Mouse (Mus musculus) intestine, postnatal 0 days (tissue): Measurements from ENCODE around the gene Susd1. TPM values are rescaled to one million over a fixed set of nuclear protein-coding genes. Genes with fewer than 3 reads are reported as not detected.
A peak's percentile ranks its signal among the peaks of the same experiment; 100 is the strongest.

Source experiments
- ATAC-seq: fragments of 200-750 bp; cut with Nextera tagmentation; 2 replicates; pipeline ENCODE4 v1.8.0; 2017; ENCODE audit warnings: mild to moderate bottlenecking, moderate TSS enrichment, moderate library complexity
- H3K27ac ChIP-seq: fragments of 300-500 bp; sonication (generic); 2 replicates; pipeline ENCODE4 v1.5.1; 2014; ENCODE audit warnings: mild to moderate bottlenecking, low read depth, low read length, moderate library complexity
- H3K27me3 ChIP-seq: fragments of 300-500 bp; sonication (generic); replicated peaks from 2 replicates; pipeline ENCODE4 v1.6.1; 2014; ENCODE audit warnings: low read length, mixed read lengths; ENCODE audit not compliant: control insufficient read depth, insufficient read depth
- H3K36me3 ChIP-seq: fragments of 300-500 bp; sonication (generic); 2 replicates; pipeline ENCODE4 v1.6.1; 2014; ENCODE audit warnings: mild to moderate bottlenecking, moderate library complexity; ENCODE audit not compliant: control insufficient read depth, insufficient read depth
- H3K4me1 ChIP-seq: fragments of 300-500 bp; sonication (generic); replicated peaks from 2 replicates; pipeline ENCODE4 v1.6.1; 2014; ENCODE audit warnings: antibody characterized with exemption, low read length, mixed read lengths; ENCODE audit not compliant: control insufficient read depth, insufficient read depth
- H3K4me2 ChIP-seq: fragments of 300-500 bp; sonication (generic); replicated peaks from 2 replicates; pipeline ENCODE4 v1.6.1; 2014; ENCODE audit warnings: low read depth, mild to moderate bottlenecking, moderate library complexity
- H3K4me3 ChIP-seq: fragments of 300-500 bp; sonication (generic); 2 replicates; pipeline ENCODE4 v1.5.1; 2014; ENCODE audit warnings: low read depth, low read length
- H3K9ac ChIP-seq: fragments of 300-500 bp; sonication (generic); 2 replicates; pipeline ENCODE4 v1.6.1; 2014; ENCODE audit warnings: mild to moderate bottlenecking, low read depth, low read length
- H3K9me3 ChIP-seq: fragments of 300-500 bp; sonication (generic); 2 replicates; pipeline ENCODE4 v1.6.1; 2016; ENCODE audit warnings: mixed run types; ENCODE audit not compliant: control insufficient read depth
- CTCF ChIP-seq: sonication (generic); IDR thresholded peaks from 2 replicates; pipeline ENCODE4 v1.5.1; 2016; ENCODE audit warnings: low read depth, mild to moderate bottlenecking, control low read depth, antibody characterized with exemption, moderate library complexity
- WGBS: fragments of 180-500 bp; shearing (Covaris S2); extraction: QIAGEN DNeasy Blood & Tissue Kit; methylation state at CpG from one replicate; pipeline ENCODE4 v1.1.7; 2014; 5-methylcytosine and 5-hydroxymethylcytosine counted together
- polyA plus RNA-seq: library from polyadenylated mRNA; unstranded; fragments of >200 nt; fragmentation: Nextera tagmentation; extraction: Ambion mirVana; gene quantifications from 2 replicates; pipeline ENCODE4 v1.2.1, GENCODE M21; 2015

Gene Susd1
- polyA plus RNA-seq, 1 experiment from 2014 or later, result 5.0 TPM

DNA sequence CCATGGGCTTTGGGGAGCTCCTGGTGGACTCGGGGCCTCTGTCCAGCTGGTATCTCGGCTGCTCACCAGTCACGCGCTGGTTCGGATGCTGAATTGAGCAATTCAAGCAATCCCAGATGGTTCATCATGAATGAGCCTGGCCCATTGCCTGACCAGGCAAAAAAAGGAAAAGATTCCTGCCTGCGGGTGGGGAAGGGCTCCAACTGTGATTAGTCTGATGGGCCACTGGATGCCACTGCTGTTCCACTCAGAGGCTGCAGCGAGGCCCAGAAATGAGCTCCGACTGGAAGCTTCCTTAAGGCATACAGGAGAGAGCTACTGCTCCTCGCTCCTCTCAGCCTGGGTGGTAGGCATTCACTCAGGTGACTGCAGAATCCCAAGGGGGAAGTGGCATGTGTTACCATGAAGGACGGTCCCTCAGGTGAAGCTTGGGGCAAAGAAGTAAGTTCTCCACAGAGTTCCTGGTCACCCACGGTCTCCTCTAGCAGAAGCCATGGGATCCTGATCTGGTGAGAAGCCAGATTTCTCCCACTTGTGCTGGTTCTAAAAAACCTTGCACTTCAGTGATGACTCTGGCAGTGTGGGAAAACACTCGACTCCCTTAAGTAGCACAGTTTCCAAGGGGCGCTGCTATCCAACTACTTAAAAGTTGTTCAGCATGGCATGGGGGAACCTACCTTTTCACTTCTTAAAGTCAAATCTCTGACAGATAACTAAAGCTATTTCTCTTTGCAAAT lies 57.3 kb downstream of the Susd1 start:
- TF ChIP-seq CTCF, result peak; percentile 89
- no peak overlapping the region for H3K27ac ChIP-seq
- no peaks in the 10 kb centered on the region for H3K4me1 ChIP-seq
- H3K4me3 ChIP-seq, result no peak overlapping the region
- H3K9ac ChIP-seq, result no peak overlapping the region
- no peaks in the 10 kb centered on the region for H3K27me3 ChIP-seq
- H3K36me3 ChIP-seq, result no peaks in the 10 kb centered on the region
- ATAC-seq, result peak; percentile 31; the same call in 1 of the 2 replicates
- H3K4me2 ChIP-seq, result no peak overlapping the region
- H3K9me3 ChIP-seq, result no peaks in the 10 kb centered on the region
- whole genome bisulfite sequencing, result 75% methylated on average over 13 of the region's 13 CpGs

DNA sequence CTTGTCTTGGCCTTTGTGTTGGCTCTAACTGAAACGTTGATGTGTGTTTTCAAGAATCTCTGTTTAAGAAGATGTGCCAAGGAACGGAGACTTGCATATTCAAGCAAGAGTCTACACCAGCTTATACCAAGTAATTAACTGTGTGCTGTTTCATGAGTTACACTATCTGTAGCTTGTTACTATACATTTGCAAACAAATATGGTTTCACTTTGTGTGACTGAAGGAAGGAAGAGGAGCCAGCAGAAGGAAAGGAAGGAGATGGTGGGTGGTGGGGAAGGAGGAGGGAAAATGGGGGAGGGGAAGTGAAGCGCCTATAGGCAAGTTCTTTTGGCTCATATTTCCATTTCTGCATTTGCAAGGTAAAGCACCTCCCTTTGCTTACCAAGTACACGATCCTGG lies 58.0 kb downstream of the Susd1 start:
- 82% methylated on average over 4 of the region's 4 CpGs for WGBS
- H3K27me3 ChIP-seq, result no peaks in the 10 kb centered on the region
- no peak for TF ChIP-seq CTCF
- H3K4me2 ChIP-seq, result no peak overlapping the region
- H3K4me1 ChIP-seq, result no peaks in the 10 kb centered on the region
- H3K36me3 ChIP-seq, result no peaks in the 10 kb centered on the region
- H3K27ac ChIP-seq, result no peak overlapping the region
- no peak overlapping the region for H3K4me3 ChIP-seq
- ATAC-seq, result no peak
- H3K9me3 ChIP-seq, result no peaks in the 10 kb centered on the region
- H3K9ac ChIP-seq, result no peak overlapping the region

GRCm38 (mm10) chr4:59379876-59380275 lies 58.6 kb downstream of the Susd1 start:
- no peak overlapping the region for H3K4me2 ChIP-seq
- H3K27ac ChIP-seq, result no peak overlapping the region
- 70% methylated on average over 5 of the region's 5 CpGs for WGBS
- H3K36me3 ChIP-seq, result no peaks in the 10 kb centered on the region
- TF ChIP-seq CTCF, result no peak
- H3K9me3 ChIP-seq, result no peaks in the 10 kb centered on the region
- H3K4me1 ChIP-seq, result no peaks in the 10 kb centered on the region
- H3K9ac ChIP-seq, result no peak overlapping the region
- H3K27me3 ChIP-seq, result no peaks in the 10 kb centered on the region
- no peak overlapping the region for H3K4me3 ChIP-seq
- ATAC-seq, result no peak

DNA sequence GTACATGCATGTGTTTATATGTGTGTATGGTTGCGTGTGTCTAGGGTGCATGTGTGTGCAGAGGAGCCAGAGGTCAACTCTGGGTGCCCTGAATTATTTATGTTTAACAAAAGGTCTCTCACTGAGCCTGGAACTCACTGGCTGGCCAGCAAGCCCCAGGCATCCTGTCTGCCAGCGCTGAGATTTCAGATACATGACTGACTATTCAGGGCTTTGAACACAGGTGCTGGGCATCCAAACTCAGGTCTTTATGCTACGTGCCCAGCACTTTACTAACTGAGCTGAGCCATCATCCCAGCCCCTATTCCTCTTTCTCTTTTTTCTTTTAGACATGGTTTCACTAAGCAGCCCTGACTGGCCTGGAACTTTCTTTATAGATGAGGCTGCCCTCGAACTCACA lies 59.8 kb downstream of the Susd1 start:
- ATAC-seq, result no peak
- H3K9me3 ChIP-seq, result no peaks in the 10 kb centered on the region
- no peak overlapping the region for H3K9ac ChIP-seq
- H3K4me3 ChIP-seq, result no peak overlapping the region
- 90% methylated on average over 4 of the region's 4 CpGs for WGBS
- TF ChIP-seq CTCF, result no peak
- H3K4me2 ChIP-seq, result no peak overlapping the region
- H3K27ac ChIP-seq, result no peak overlapping the region
- H3K36me3 ChIP-seq, result no peaks in the 10 kb centered on the region
- no peaks in the 10 kb centered on the region for H3K27me3 ChIP-seq
- H3K4me1 ChIP-seq, result no peaks in the 10 kb centered on the region

DNA sequence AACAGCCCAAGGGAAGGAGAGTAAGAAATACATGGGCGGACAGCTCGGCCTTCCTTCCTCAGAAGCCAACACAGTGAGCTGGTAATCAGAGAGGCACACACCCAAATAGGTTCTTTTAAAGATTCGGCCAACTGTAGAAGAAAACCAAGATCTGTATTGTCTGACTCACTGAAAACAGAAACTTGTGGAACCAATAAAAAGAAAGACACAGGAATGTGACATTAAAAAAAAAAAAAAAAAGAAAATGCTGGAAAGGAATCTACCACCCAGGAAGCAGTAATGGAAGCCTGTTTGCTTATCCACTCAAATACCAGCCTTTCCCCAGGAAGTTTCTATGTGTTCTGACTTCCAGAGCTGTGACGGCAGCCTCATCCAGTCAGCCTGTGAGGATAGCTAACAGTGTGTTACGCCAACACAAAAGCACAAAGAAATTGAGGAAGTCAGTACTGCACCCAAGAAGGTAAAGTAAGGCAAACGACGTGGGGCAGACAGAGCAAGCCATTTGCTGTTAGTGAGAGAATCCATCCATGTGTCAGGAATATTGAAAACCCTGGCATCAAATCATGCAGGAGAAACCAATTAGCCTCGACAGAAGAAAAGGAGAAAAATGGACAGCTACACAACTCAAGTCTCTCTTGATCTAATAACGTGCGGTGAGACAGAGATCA lies 64.0 kb downstream of the Susd1 start:
- Histone ChIP-seq H3K36me3 (no peaks in the 10 kb centered on the region), H3K27ac (no peak overlapping the region)

GRCm38 (mm10) chr4:59372546-59373157 lies 65.8 kb downstream of the Susd1 start:
- Histone ChIP-seq H3K4me1 (no peaks in the 10 kb centered on the region), H3K9me3 (no peaks in the 10 kb centered on the region), H3K27me3 (no peaks in the 10 kb centered on the region), H3K27ac (no peak overlapping the region; the same call in 1 of the 2 replicates), H3K36me3 (no peaks in the 10 kb centered on the region), H3K9ac (no peak overlapping the region), H3K4me3 (no peak overlapping the region), H3K4me2 (no peak overlapping the region)
- 0 out of 2 replicates have a peak, but pooled peaks have one; percentile 19 for ATAC-seq
- WGBS, result 58% methylated on average over 5 of the region's 5 CpGs
- TF ChIP-seq CTCF, result no peak

More for the DNA sequence above, 64.0 kb downstream of the Susd1 start:
- 74% methylated on average over 10 of the region's 10 CpGs for WGBS
- H3K4me1 ChIP-seq, result no peaks in the 10 kb centered on the region
- H3K9ac ChIP-seq, result no peak overlapping the region
- H3K4me3 ChIP-seq, result no peak overlapping the region
- H3K9me3 ChIP-seq, result no peaks in the 10 kb centered on the region
- no peak overlapping the region for H3K4me2 ChIP-seq
- no peaks in the 10 kb centered on the region for H3K27me3 ChIP-seq
- no peak for TF ChIP-seq CTCF
- ATAC-seq, result no peak
